Comparison of ENCODE assay signal across 16 mouse cellular contexts in the genomic region with DNA sequence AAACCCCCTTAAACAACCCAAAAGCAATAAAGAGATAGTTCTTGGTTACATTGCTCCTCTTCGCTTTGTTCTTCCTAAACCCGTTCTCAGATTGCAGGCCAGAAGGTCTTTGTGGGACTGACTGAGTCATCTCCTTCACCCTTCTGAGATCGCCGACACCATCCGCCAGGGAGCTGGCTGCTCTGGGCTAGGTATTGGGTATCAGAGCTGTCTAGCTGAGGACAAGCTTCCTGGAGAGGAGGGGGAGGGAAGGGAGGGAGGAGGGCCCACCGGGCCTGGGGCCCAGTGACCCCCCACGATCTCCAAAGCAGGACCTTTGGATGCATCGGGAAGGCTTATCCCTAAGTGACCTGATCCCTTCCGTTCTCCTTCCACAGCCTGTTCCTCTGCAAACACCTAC.
"Had no signal": no experiment of that assay in that cellular context is flagged by ENCODE, and none has a peak within 500 bp of the region (broad histone marks: within the 10 kb centered on the region; RNA-seq: fewer than 3 reads in every experiment).

No protein-coding gene starts in this region.

- ATAC-seq: liver, embryonic 12.5 days; midbrain, embryonic 16.5 days had no signal

- H3K4me3 ChIP-seq: limb, embryonic 15.5 days; liver, embryonic 12.5 days; megakaryocyte, embryonic 14.5 days; midbrain, embryonic 12.5 days; stomach, embryonic 15.5 days had no signal

- DNase-seq: kidney, adult 11 months; kidney, postnatal 36 days; layer of hippocampus, adult 9-11 months; layer of hippocampus, postnatal 36 days; lung, embryonic 14.5 days; lung, postnatal 10 days; lung, postnatal 4 days; right cerebral cortex, postnatal 4 days; thymus, adult 2 months; thymus, postnatal 25 days had no signal

- H3K9ac ChIP-seq: limb, embryonic 15.5 days; liver, embryonic 12.5 days; lung, embryonic 14.5 days; midbrain, embryonic 12.5 days; stomach, embryonic 15.5 days had no signal

- H3K4me1 ChIP-seq: limb, embryonic 15.5 days; liver, embryonic 12.5 days; megakaryocyte, embryonic 14.5 days; stomach, embryonic 15.5 days had no signal

- H3K27me3 ChIP-seq: limb, embryonic 15.5 days; liver, embryonic 12.5 days; stomach, embryonic 15.5 days had no signal

- H3K36me3 ChIP-seq: limb, embryonic 15.5 days; liver, embryonic 12.5 days; midbrain, embryonic 12.5 days; stomach, embryonic 15.5 days had no signal

- H3K9me3 ChIP-seq: limb, embryonic 15.5 days; liver, embryonic 12.5 days; midbrain, embryonic 12.5 days; stomach, embryonic 15.5 days had no signal

- H3K4me2 ChIP-seq: limb, embryonic 15.5 days; liver, embryonic 12.5 days; lung, embryonic 14.5 days; midbrain, embryonic 12.5 days; stomach, embryonic 15.5 days had no signal

- H3K27ac ChIP-seq: limb, embryonic 15.5 days; liver, embryonic 12.5 days; midbrain, embryonic 12.5 days; stomach, embryonic 15.5 days had no signal
